Mouse (Mus musculus) lung, postnatal 0 days (tissue): ENCODE measurements around the gene Armh3. TPM values are rescaled to one million over a fixed set of nuclear protein-coding genes. Genes with fewer than 3 reads are reported as not detected.
A peak's percentile ranks its signal among the peaks of the same experiment; 100 is the strongest.

Source experiments
- ATAC-seq: fragments of 200-750 bp; cut with Nextera tagmentation; 2 replicates; pipeline ENCODE4 v1.8.0; 2017; ENCODE audit warnings: moderate library complexity
- DNase-seq: peaks from one replicate; pipeline ENCODE4 v3.0.0-alpha.2; 2016; ENCODE audit warnings: low spot score
- H3K27ac ChIP-seq: fragments of 300-500 bp; sonication (generic); 2 replicates; pipeline ENCODE4 v1.5.1; 2014; ENCODE audit warnings: antibody characterized with exemption, mild to moderate bottlenecking, low read length, mixed read lengths
- H3K27me3 ChIP-seq: fragments of 300-500 bp; sonication (generic); replicated peaks from 2 replicates; pipeline ENCODE4 v1.6.1; 2014; ENCODE audit warnings: low read length, mixed read lengths; ENCODE audit not compliant: insufficient read depth
- H3K36me3 ChIP-seq: fragments of 300-500 bp; sonication (generic); 2 replicates; pipeline ENCODE4 v1.6.1; 2014; ENCODE audit warnings: low read length, mixed read lengths; ENCODE audit not compliant: insufficient read depth
- H3K4me1 ChIP-seq: fragments of 300-500 bp; sonication (generic); 2 replicates; pipeline ENCODE4 v1.6.1; 2014; ENCODE audit warnings: antibody characterized with exemption, low read depth, low read length, mixed read lengths; ENCODE audit not compliant: insufficient read depth
- H3K4me2 ChIP-seq: fragments of 300-500 bp; sonication (generic); replicated peaks from 2 replicates; pipeline ENCODE4 v1.6.1; 2014; ENCODE audit warnings: low read depth, mild to moderate bottlenecking, low read length, moderate library complexity, mixed read lengths
- H3K4me3 ChIP-seq: fragments of 300-500 bp; sonication (generic); 2 replicates; pipeline ENCODE4 v1.5.1; 2014; ENCODE audit warnings: low read depth, low read length
- H3K9ac ChIP-seq: fragments of 300-500 bp; sonication (generic); replicated peaks from 2 replicates; pipeline ENCODE4 v1.6.1; 2014; ENCODE audit warnings: low read depth, mild to moderate bottlenecking
- H3K9me3 ChIP-seq: fragments of 300-500 bp; sonication (generic); 2 replicates; pipeline ENCODE4 v1.6.1; 2016; ENCODE audit warnings: low read length, mixed read lengths
- CTCF ChIP-seq: IDR thresholded peaks from 2 replicates; pipeline ENCODE4 v1.5.1; 2016; ENCODE audit warnings: antibody characterized with exemption, mild to moderate bottlenecking
- EP300 ChIP-seq: IDR thresholded peaks from 2 replicates; pipeline ENCODE4 v1.6.1; 2016; ENCODE audit warnings: antibody characterized with exemption, mild to moderate bottlenecking, control low read depth
- WGBS: fragments of 180-500 bp; shearing (Covaris S2); extraction: QIAGEN DNeasy Blood & Tissue Kit; methylation state at CpG from one replicate; pipeline ENCODE4 v1.1.7; 2014; 5-methylcytosine and 5-hydroxymethylcytosine counted together
- polyA plus RNA-seq: library from polyadenylated mRNA; unstranded; fragments of >200 nt; fragmentation: Nextera tagmentation; extraction: Ambion mirVana; gene quantifications from 2 replicates; pipeline ENCODE4 v1.2.1, GENCODE M21; 2015

The Armh3 gene
- polyA plus RNA-seq, 1 experiment from 2014 or later, result 9.0 TPM

DNA sequence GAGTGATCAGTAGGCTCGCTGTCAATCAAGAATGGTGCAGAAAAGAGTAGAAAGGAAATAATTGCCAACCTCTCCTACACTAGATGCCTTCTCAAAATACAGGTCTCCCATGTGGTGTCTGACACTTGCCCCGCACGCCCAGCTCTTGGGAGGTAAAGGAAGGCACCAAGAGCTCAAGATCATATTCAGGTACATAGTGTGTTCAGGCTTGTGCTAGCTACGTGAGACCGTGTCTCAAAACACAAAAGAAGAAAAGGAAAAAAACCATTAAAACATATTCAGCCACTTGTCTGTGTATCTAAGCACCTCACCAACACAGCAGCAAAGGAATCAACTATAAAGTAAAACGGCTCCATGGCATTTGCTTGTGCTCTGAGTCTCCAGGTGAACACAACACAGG, 85.9 kb downstream of the Armh3 start:
- WGBS, result 94% methylated on average over 6 of the region's 6 CpGs

DNA sequence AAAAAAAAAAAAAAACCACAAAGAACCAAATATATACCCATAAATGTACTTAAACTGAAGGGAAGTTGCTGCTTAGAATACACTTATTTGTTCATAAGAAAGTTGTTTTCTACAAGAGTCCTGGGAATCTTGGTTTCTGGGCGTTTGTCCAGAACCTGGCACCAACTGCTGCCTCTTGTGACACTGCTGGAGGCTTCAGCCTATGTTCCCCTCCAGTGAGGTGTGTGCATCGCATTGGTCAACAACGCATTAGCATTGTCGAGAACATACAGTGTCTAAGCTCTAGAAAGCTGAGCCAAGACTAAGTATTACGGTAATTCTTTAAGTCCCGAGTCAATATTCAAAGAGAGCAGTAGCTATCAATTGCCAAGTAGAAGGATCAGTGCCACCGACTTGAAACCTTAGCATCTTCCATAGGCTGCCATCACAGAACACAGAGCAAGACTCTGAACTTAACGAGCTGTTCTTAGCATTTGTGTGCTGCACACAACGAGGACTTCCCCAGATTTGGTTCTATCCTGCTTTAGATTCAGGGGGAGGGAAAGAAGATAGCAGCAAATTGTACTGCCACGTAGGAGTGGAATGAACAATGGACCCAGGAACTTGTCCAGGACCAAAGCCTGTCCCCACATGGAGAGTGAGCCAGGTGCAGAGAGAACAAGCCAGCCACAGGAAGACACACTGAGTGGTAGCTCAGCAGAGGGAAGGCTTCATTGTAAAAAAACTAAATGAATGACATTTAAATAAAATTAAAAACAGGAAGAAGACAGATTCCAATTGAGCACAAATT, 86.9 kb downstream of the Armh3 start:
- Histone ChIP-seq H3K4me3 (no peak overlapping the region), H3K9me3 (no peaks in the 10 kb centered on the region), H3K36me3 (peaks cover 3% of the 10 kb centered on the region; the same call in 1 of the 2 replicates), H3K27ac (no peak overlapping the region), H3K4me2 (no peak overlapping the region), H3K9ac (no peak overlapping the region), H3K27me3 (no peaks in the 10 kb centered on the region), H3K4me1 (no peaks in the 10 kb centered on the region)
- no peak for ATAC-seq
- WGBS, result 81% methylated on average over 10 of the region's 10 CpGs
- DNase-seq, result peak; percentile 22
- no peak for TF ChIP-seq EP300
- no peak for TF ChIP-seq CTCF

More for the DNA sequence above, 85.9 kb downstream of the Armh3 start:
- Histone ChIP-seq H3K4me2 (no peak overlapping the region), H3K4me1 (no peaks in the 10 kb centered on the region), H3K27ac (no peak overlapping the region), H3K9ac (no peak overlapping the region), H3K4me3 (no peak overlapping the region), H3K36me3 (peaks cover 3% of the 10 kb centered on the region; the same call in 1 of the 2 replicates), H3K9me3 (no peaks in the 10 kb centered on the region), H3K27me3 (no peaks in the 10 kb centered on the region)
- no peak for DNase-seq
- ATAC-seq, result no peak
- TF ChIP-seq EP300 (no peak), CTCF (no peak)

DNA sequence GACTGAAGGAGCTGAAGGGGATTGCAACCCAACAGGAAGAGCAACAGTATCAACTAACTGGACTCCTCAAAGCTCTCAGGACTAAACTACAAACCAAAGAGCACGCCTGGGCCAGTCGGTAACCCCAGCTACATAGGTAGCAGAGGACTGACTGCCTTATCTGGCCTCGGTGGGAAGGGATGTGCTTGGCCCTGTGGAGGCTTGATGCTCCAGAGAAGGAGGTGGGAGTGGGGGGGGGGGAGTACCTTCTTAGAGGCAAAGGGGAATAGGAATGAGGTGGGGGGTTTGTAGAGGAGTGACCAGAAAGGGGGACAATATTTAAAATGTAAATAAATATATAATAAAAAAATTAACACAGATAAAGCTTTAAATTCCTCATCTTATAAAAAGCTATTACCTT, 90.0 kb downstream of the Armh3 start:
- Histone ChIP-seq H3K9ac (no peak overlapping the region), H3K36me3 (no peaks in the 10 kb centered on the region), H3K27ac (no peak overlapping the region), H3K9me3 (no peaks in the 10 kb centered on the region), H3K4me1 (no peaks in the 10 kb centered on the region), H3K4me3 (no peak overlapping the region), H3K4me2 (no peak overlapping the region), H3K27me3 (no peaks in the 10 kb centered on the region)
- no peak for ATAC-seq
- no peak for TF ChIP-seq EP300
- no peak for TF ChIP-seq CTCF
- no peak for DNase-seq
- 87% methylated on average over 3 of the region's 3 CpGs for whole genome bisulfite sequencing

DNA sequence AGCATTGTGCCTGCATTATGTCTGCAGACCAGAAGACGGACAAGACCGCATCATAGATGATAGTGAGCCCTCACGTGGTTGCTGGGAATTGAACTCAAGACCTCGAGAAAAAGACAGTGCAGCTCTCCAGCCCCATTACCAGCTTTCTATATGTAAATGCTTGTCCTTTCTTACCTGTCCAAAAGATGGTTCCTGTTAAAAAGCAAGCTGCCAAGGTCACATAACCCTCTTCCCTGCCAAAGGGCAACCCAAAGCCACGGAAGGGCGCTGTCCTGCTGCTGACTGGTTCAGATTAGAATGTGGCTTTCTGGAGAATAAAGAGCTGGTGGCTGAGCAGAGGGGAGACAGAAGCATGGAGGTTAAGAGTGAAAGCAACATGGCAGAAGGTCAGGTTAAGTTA, 90.9 kb downstream of the Armh3 start:
- Histone ChIP-seq H3K27me3 (no peaks in the 10 kb centered on the region), H3K36me3 (no peaks in the 10 kb centered on the region), H3K4me1 (no peaks in the 10 kb centered on the region), H3K4me2 (no peak overlapping the region), H3K9ac (no peak overlapping the region), H3K27ac (no peak overlapping the region), H3K9me3 (no peaks in the 10 kb centered on the region), H3K4me3 (no peak overlapping the region)
- no peak for TF ChIP-seq EP300
- no peak for TF ChIP-seq CTCF
- DNase-seq (no peak), ATAC-seq (no peak)
- 92% methylated on average over 6 of the region's 6 CpGs for WGBS

DNA sequence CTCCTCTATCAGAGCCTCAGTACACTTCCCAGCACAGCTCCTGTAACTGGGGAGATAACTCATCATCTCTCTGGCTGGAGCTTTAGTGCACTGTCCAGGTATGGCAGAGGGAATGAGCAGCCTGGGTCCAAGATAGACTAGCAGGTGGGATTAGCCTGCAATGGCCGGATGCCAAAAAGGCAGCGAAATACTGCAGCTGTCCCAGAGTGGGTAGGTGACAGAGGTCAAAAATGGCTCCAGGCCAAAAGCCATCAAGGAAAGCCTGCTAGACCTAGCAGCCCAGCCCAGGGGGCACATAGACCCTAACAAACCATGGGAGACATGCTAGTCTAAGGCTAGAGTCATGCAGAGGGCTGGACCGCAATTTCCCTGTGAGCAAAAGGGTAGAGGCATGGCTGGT, 94.4 kb downstream of the Armh3 start:
- H3K4me3 ChIP-seq, result no peak overlapping the region
- no peaks in the 10 kb centered on the region for H3K36me3 ChIP-seq
- no peaks in the 10 kb centered on the region for H3K27me3 ChIP-seq
- H3K9ac ChIP-seq, result no peak overlapping the region
- ATAC-seq, result no peak
- H3K4me2 ChIP-seq, result no peak overlapping the region
- H3K4me1 ChIP-seq, result no peaks in the 10 kb centered on the region
- no peak for TF ChIP-seq EP300
- TF ChIP-seq CTCF, result no peak
- WGBS, result 73% methylated on average over 3 of the region's 3 CpGs
- H3K9me3 ChIP-seq, result no peaks in the 10 kb centered on the region
- no peak for DNase-seq
- H3K27ac ChIP-seq, result no peak overlapping the region

DNA sequence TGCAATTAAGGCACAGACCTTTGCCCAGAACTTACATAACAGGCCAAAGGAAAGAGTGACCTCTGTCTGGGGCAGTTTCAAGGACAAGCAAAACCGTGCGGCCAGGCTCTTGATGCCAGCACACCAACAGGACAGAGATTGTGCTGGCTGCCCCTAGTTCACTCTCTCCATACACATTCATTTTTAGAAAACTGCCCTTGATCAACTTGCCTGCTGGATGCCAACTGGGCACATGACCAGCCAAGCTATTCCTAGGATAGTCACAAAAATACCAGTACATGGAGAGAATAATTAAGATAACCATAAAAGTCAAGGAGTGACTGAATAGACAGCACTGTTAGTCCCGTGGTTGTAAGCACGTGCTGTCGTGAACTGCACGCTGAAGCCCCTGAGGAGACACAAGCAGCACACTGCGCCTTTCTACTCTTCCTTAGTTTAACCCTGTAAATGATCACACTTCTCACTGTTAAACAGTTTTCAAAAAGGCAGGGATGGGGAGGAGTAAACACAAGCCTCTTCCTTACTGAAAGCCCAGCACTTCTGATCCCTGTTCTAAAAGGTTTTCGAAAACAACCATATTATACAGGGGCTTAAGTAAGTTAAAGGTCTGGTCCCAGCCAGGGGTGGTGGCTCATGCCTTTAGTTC, 95.8 kb downstream of the Armh3 start:
- no peak for DNase-seq
- no peak for TF ChIP-seq CTCF
- no peak for TF ChIP-seq EP300
- H3K27ac ChIP-seq, result no peak overlapping the region
- H3K9me3 ChIP-seq, result no peaks in the 10 kb centered on the region
- no peak for ATAC-seq
- H3K4me1 ChIP-seq, result no peaks in the 10 kb centered on the region
- no peak overlapping the region for H3K4me3 ChIP-seq
- H3K9ac ChIP-seq, result no peak overlapping the region
- WGBS, result 78% methylated on average over 8 of the region's 8 CpGs
- no peaks in the 10 kb centered on the region for H3K27me3 ChIP-seq
- H3K4me2 ChIP-seq, result no peak overlapping the region
- no peaks in the 10 kb centered on the region for H3K36me3 ChIP-seq
